Mouse (Mus musculus): ENCODE results near the gene Tmem269.

- TF ChIP-seq POLR2A (IDR thresholded peaks at IDR 0.05; ENCODE audit: borderline replicate concordance, control insufficient read depth, low read depth, low read length), result no peak
- no peak for TF ChIP-seq CTCF (IDR thresholded peaks at IDR 0.05; ENCODE audit: control insufficient read depth, insufficient read depth, low read length)
These were observed 50.9 kb downstream of the Tmem269 start for GRCm38 (mm10) chr4:119167068-119167467.

All from bone marrow, adult 2 months (tissue).